Mouse (Mus musculus) C2C12 (cell line): ENCODE data around the gene Gm11627.

Source experiments
- CTCF ChIP-seq: IDR thresholded peaks from one replicate; pipeline ENCODE4 v1.5.1; 2011; ENCODE audit not compliant: control insufficient read depth, insufficient read depth, insufficient read length
- FOSL1 ChIP-seq: IDR thresholded peaks from one replicate; pipeline ENCODE4 v1.8.0; 2011; ENCODE audit warnings: mild to moderate bottlenecking, low read length; ENCODE audit not compliant: poor library complexity, insufficient read depth, severe bottlenecking
- USF1 ChIP-seq: IDR thresholded peaks from one replicate; pipeline ENCODE4 v1.6.1; 2011; ENCODE audit warnings: low read depth, mild to moderate bottlenecking, control low read depth, moderate library complexity

- TF ChIP-seq CTCF = no peak
- TF ChIP-seq USF1 = no peak
- no peak for TF ChIP-seq FOSL1
Measured at GRCm38 (mm10) chr11:102557386-102557785, 21.9 kb downstream of the Gm11627 start.
